Mouse (Mus musculus): ENCODE measurements around the gene Olfr279. TPM values are rescaled to one million over a fixed set of nuclear protein-coding genes. Genes with fewer than 3 reads are reported as not detected.
A peak's percentile ranks its signal among the peaks of the same experiment; 100 is the strongest.

Olfr279 gene
- total RNA-seq, 1 experiment: 0.04 TPM

GRCm38 (mm10) chr15:98471539-98471938, 20.7 kb upstream of the Olfr279 start:
- TF ChIP-seq CHD2 (IDR thresholded peaks at IDR 0.05; ENCODE audit: low read depth, low read length) (no peak), MAFK (IDR thresholded peaks at IDR 0.05; ENCODE audit: insufficient read depth, low read depth, low read length) (no peak), ZC3H11A (IDR thresholded peaks at IDR 0.05; ENCODE audit: borderline replicate concordance, low read depth, low read length) (no peak), HCFC1 (IDR thresholded peaks at IDR 0.05; ENCODE audit: borderline replicate concordance, insufficient read depth, low read length) (no peak), ZNF384 (IDR thresholded peaks at IDR 0.05; ENCODE audit: low read depth, low read length) (no peak)
- Histone ChIP-seq H3K36me3 (ENCODE audit: control insufficient read depth, insufficient read depth, low read length, poor library complexity, severe bottlenecking) (no peaks in the 10 kb centered on the region), H3K4me1 (ENCODE audit: control insufficient read depth in 2 of 2, insufficient read depth in 2 of 2, low read length in 2 of 2, poor library complexity in 1 of 2) (no peaks in the 10 kb centered on the region), H3K27ac (ENCODE audit: insufficient read depth, low read depth, low read length, poor library complexity, severe bottlenecking) (no peak overlapping the region), H3K9me3 (ENCODE audit: control insufficient read depth, insufficient read depth, low read depth, low read length) (no peaks in the 10 kb centered on the region), H3K9ac (ENCODE audit: insufficient read depth, low read depth, low read length, poor library complexity, severe bottlenecking) (no peak overlapping the region), H3K4me3 (ENCODE audit: insufficient read depth in 1 of 2, low read depth in 1 of 2, low read length in 2 of 2, poor library complexity in 1 of 2, severe bottlenecking in 1 of 2) (no peak overlapping the region)
- DNase-seq (ENCODE audit: low read depth, low spot score): no peak
- in situ Hi-C loops (cut with MboI; ENCODE audit: low sequenced_read_pairs in 2 of 2, unreplicated experiment in 2 of 2): no loop called here

GRCm38 (mm10) chr15:98474958-98475357, 17.2 kb upstream of the Olfr279 start:
- Histone ChIP-seq H3K27ac (ENCODE audit: insufficient read depth, low read depth, low read length, poor library complexity, severe bottlenecking) (no peak overlapping the region), H3K4me3 (ENCODE audit: insufficient read depth in 1 of 2, low read depth in 1 of 2, low read length in 2 of 2, poor library complexity in 1 of 2, severe bottlenecking in 1 of 2) (no peak overlapping the region), H3K36me3 (ENCODE audit: control insufficient read depth, insufficient read depth, low read length, poor library complexity, severe bottlenecking) (no peaks in the 10 kb centered on the region), H3K9ac (ENCODE audit: insufficient read depth, low read depth, low read length, poor library complexity, severe bottlenecking) (no peak overlapping the region), H3K4me1 (ENCODE audit: control insufficient read depth in 2 of 2, insufficient read depth in 2 of 2, low read length in 2 of 2, poor library complexity in 1 of 2) (no peaks in the 10 kb centered on the region; a peak in 1 of 4 replicates), H3K9me3 (ENCODE audit: control insufficient read depth, insufficient read depth, low read depth, low read length) (no peaks in the 10 kb centered on the region)
- TF ChIP-seq CHD2 (IDR thresholded peaks at IDR 0.05; ENCODE audit: low read depth, low read length) (no peak), ZNF384 (IDR thresholded peaks at IDR 0.05; ENCODE audit: low read depth, low read length) (no peak), MAFK (IDR thresholded peaks at IDR 0.05; ENCODE audit: insufficient read depth, low read depth, low read length) (no peak), ZC3H11A (IDR thresholded peaks at IDR 0.05; ENCODE audit: borderline replicate concordance, low read depth, low read length) (no peak), HCFC1 (IDR thresholded peaks at IDR 0.05; ENCODE audit: borderline replicate concordance, insufficient read depth, low read length) (no peak)
- no peak for DNase-seq (ENCODE audit: low read depth, low spot score)
- in situ Hi-C loops (cut with MboI; ENCODE audit: low sequenced_read_pairs in 2 of 2, unreplicated experiment in 2 of 2): no loop called here

- Histone ChIP-seq H3K4me1 (ENCODE audit: control insufficient read depth in 2 of 2, insufficient read depth in 2 of 2, low read length in 2 of 2, poor library complexity in 1 of 2) (no peaks in the 10 kb centered on the region; a peak in 1 of 4 replicates), H3K9ac (ENCODE audit: insufficient read depth, low read depth, low read length, poor library complexity, severe bottlenecking) (no peak overlapping the region), H3K4me3 (ENCODE audit: insufficient read depth in 1 of 2, low read depth in 1 of 2, low read length in 2 of 2, poor library complexity in 1 of 2, severe bottlenecking in 1 of 2) (no peak overlapping the region), H3K27ac (ENCODE audit: insufficient read depth, low read depth, low read length, poor library complexity, severe bottlenecking) (no peak overlapping the region), H3K9me3 (ENCODE audit: control insufficient read depth, insufficient read depth, low read depth, low read length) (no peaks in the 10 kb centered on the region), H3K36me3 (ENCODE audit: control insufficient read depth, insufficient read depth, low read length, poor library complexity, severe bottlenecking) (no peaks in the 10 kb centered on the region)
- TF ChIP-seq ZC3H11A (IDR thresholded peaks at IDR 0.05; ENCODE audit: borderline replicate concordance, low read depth, low read length): no peak
- no peak for TF ChIP-seq HCFC1 (IDR thresholded peaks at IDR 0.05; ENCODE audit: borderline replicate concordance, insufficient read depth, low read length)
- TF ChIP-seq CHD2 (IDR thresholded peaks at IDR 0.05; ENCODE audit: low read depth, low read length): no peak
- no peak for TF ChIP-seq MAFK (IDR thresholded peaks at IDR 0.05; ENCODE audit: insufficient read depth, low read depth, low read length)
- TF ChIP-seq ZNF384 (IDR thresholded peaks at IDR 0.05; ENCODE audit: low read depth, low read length): no peak
- DNase-seq (ENCODE audit: low read depth, low spot score): peak; percentile 54
- in situ Hi-C loops (cut with MboI; ENCODE audit: low sequenced_read_pairs in 2 of 2, unreplicated experiment in 2 of 2): no loop called here
Observed at GRCm38 (mm10) chr15:98475382-98475781, 16.8 kb upstream of the Olfr279 start.

- no peak overlapping the region for H3K27ac ChIP-seq (ENCODE audit: insufficient read depth, low read depth, low read length, poor library complexity, severe bottlenecking)
- H3K4me3 ChIP-seq (ENCODE audit: insufficient read depth in 1 of 2, low read depth in 1 of 2, low read length in 2 of 2, poor library complexity in 1 of 2, severe bottlenecking in 1 of 2): no peak overlapping the region
- H3K36me3 ChIP-seq (ENCODE audit: control insufficient read depth, insufficient read depth, low read length, poor library complexity, severe bottlenecking): no peaks in the 10 kb centered on the region
- H3K9me3 ChIP-seq (ENCODE audit: control insufficient read depth, insufficient read depth, low read depth, low read length): no peaks in the 10 kb centered on the region
- no peaks in the 10 kb centered on the region; a peak in 1 of 4 replicates for H3K4me1 ChIP-seq (ENCODE audit: control insufficient read depth in 2 of 2, insufficient read depth in 2 of 2, low read length in 2 of 2, poor library complexity in 1 of 2)
- no peak for TF ChIP-seq ZNF384 (IDR thresholded peaks at IDR 0.05; ENCODE audit: low read depth, low read length)
- no peak for TF ChIP-seq ZC3H11A (IDR thresholded peaks at IDR 0.05; ENCODE audit: borderline replicate concordance, low read depth, low read length)
- TF ChIP-seq MAFK (IDR thresholded peaks at IDR 0.05; ENCODE audit: insufficient read depth, low read depth, low read length): no peak
- TF ChIP-seq CHD2 (IDR thresholded peaks at IDR 0.05; ENCODE audit: low read depth, low read length): no peak
- TF ChIP-seq HCFC1 (IDR thresholded peaks at IDR 0.05; ENCODE audit: borderline replicate concordance, insufficient read depth, low read length): no peak
- in situ Hi-C loops (cut with MboI; ENCODE audit: low sequenced_read_pairs in 2 of 2, unreplicated experiment in 2 of 2): no loop called here
- H3K9ac ChIP-seq (ENCODE audit: insufficient read depth, low read depth, low read length, poor library complexity, severe bottlenecking): no peak overlapping the region
- DNase-seq (ENCODE audit: low read depth, low spot score): no peak
Observed at GRCm38 (mm10) chr15:98476281-98476680, 15.9 kb upstream of the Olfr279 start.

All from ES-E14 (cell line).